Mouse (Mus musculus): ENCODE results near the gene Gvin1.
"Not testable (repeated sequence)": the region's sequence is repeated elsewhere in the genome, so short reads cannot be mapped to it uniquely, and the experiment has no call there.

Gene Gvin1

DNA sequence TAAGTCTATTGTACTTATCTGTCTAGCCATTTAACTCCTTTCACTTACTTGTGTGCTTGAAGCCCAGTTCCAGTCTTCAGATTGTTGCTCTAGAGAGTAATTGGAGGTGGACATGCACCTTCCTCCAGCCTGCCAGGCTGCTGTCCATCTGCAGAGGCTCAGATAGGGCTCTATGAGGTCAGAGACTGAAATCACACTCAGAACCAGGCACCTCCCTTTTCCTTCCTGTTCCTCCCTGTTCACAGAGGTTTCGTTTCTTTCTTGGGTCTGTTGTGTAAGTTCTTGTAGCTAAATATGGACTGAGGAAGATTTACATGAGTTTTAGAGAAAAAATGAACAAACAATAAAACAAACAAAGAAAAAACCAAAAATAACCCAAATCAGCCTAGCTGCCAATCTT lies at the start of gene Gvin1:
Gene Gvin1 (minus strand): TSS at position 150 of the 400 bp plus-strand sequence.
- not testable (repeated sequence) for DNase-seq

DNA sequence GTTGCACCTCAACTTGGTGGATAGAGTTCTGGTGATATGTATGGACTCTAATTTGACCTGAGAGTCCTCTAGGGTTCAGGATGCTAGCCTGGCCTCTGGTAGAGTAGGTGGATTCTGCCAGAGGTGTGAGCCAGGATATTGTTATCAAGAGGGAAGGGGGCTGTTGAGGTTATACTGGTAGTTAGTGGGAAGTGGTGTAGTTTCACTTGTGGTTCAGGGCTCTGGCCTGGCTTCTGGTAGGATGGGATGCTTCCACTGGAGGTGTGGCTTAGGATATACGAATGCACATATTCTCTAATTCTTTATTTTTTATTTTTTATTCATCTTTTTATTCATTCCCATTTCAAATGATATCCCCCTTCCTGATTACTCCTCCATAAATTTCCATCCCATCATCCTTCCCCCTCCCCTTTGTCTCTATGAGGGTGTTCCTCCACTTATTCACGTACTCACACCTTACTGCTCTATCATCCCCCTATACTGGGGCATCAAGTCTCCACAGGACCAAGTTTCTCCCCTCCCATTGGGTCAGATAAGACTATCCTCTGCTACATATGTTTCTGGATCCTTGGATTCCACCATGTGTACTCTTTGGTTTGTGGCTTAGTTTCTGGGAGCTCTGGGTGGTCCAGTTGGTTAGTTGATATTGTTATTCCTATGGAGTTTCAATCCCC lies 36.9 kb upstream of the Gvin1 start:
- no peak for DNase-seq

DNA sequence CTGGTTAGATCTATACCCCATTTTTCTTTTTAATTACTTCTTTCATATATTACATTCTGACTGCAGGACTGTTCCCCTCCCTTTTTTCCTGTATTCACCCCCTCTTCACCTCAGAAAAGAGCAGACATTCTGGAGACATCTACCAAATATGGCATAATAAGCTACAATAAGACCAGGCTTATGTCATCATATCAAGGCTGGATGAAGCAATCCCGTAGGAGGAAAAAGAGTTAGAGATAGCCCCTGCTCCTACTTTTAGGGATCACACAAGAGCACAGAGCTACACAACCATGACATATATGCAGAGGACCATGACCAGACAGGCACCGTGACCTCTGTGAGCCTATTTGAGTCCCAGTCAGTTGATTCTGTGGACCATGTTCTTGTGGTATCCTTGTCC lies 33.8 kb upstream of the Gvin1 start:
- no peak for DNase-seq

DNA sequence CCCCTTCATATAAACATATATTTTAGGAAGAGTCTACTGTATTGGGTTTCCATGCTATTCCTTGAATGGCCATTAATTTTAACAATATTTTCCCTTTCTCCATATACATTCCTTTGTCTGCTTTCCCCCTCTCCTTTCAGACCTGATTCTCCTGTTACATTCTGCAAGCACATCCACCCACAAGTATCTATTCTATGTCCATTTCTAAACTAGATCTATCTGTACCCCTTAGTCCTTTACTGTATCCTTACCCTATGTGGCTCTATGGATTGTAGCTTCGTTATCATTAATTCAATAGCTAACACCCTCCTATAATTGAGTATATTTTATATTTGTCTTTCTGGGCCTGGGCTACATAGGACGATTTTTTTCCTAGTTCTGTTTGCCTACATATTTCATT lies 33.1 kb upstream of the Gvin1 start:
- DNase-seq, result no peak

DNA sequence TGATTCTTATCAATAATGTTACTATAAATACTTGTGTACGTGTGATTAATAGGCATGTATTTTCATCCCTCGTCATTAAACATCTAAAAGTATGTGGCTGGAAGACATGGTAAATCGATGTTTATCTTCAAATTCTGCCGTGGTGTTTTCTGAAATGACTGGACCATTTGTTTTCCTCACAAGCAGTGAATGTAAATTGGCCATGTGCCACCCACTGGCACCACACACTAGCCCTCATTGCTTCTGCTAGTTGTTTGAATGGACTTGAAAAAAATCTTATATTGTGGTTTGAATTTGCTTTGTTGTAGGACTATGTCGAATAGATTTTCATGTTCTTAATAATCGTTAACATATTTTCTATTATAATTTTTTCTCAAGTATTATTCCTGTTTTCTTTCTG lies 30.5 kb upstream of the Gvin1 start:
- DNase-seq, result no peak

DNA sequence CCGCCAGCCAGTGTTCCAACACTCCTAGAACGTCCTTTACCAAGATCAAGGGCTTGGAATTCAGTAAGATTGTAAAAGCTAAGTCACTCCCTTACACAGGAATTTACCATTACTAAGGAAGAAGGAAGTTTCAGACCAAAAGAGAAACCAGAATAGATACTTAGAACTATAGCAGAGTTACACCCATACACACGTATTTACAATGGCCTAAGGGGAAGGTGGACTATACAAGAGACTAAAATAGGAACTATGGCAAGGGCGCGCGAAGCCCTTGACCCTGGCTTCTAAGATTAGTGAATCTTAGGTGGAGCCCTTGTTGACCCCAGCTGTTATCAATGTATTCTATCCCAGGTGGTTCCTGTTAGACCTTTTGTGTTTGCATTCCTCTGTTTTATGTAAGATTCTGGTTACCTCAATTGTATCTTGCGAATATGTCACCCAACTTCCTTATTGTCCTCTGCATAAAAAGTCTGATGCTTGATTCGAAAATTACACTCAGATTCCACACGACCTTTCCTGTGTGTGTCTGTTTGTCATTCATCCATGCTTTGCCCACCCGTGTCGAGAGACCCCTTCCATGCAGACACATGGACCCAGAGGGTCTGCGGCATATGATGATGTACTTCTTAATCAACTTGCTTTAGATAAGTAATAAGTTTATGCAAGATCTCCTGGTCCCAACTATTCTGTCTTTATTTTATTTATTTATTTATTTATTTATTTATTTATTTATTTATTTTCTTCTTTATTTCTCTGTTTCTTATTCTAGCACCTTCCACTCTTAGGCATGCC lies 25.6 kb upstream of the Gvin1 start:
- DNase-seq, result not testable (repeated sequence)

DNA sequence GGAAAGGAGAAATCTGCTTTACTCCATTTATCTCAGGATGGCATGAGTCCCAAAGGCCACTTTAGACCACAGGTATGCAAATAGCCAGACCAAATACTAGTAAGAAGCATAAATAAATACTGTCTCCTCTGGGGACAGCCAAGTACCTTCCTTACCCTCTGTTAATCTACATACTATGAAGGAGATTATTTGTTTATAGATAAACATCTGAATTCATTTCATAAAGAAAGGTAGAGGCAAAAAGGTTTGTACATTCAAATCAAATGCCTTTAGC lies 22.0 kb upstream of the Gvin1 start:
- DNase-seq, result no peak

DNA sequence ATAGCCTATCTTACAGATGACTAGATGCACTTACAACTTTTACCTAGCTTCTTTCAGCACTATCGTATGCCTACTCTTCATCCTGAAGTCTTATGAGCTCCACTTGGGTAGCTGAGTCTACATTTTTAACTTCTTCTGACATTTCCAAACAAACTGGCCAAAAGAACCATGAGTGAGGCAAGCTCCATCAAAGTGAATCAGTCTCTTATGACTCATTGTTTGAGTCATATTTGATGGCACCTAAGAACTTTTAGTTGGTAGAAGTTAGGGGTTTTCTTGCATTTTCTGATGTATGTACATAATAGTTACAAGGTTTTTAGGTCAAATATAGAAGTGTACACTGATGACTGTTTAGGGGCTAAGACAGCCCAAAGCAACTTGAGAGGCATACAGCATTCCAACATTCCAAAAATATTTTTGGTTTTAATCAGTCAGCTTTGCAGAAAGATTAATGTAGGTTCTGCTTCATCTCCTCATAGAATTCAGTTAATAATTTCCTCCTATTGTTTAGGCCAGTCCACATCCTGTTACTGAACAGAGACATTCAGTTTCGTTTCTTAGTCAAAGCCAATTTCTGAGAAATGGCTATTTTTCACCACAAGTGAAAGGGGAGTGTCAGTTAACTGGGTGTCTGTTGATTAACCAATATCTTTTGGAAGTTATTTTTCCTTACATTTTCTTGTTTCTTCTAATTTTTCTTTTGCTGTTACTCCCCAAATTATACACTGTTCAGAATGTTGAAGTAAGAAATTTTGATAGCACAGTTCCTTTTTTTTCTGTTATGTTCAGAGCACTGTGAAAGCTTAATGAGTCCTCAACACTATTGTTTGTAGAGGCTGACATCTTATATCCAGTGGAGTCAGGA lies 21.4 kb upstream of the Gvin1 start:
- DNase-seq, result no peak

DNA sequence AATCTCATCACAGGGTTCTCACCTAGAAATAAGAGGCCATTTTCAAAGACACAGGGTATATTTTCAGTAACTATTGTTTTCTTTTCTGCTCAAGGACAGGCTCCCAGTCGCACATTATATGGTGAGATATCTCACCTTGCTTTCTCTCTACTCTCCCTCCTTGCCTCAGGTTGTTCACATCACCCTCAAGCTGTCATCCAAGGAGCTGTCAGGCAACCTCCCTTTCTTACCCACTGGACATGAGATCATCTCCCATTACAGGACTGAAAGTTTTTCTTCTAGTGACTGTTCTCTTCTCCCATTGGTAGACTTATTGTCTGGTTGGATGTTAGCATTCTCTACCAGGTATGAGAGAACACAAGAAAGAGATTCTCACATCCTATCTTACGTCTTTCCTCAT lies 20.5 kb upstream of the Gvin1 start:
- no peak for DNase-seq

DNA sequence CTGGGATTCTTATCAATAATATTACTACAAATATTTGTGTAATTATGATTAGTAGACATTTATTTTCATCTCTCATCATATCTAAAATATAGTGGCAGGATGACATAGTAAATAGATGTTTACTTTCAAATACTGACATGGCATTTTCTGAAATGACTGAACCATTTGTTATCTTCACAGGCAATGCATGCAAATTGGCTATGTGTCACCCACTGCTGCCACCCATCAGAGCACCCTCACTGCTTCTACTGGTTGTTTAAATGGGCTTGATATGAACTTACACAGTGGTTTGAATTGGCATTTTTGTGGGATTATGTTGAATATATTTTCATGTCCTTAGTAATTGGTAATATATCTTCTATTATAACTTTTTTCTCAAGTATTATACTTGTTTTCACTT lies 784 bp upstream of the Gvin1 start:
- not testable (repeated sequence) for DNase-seq

DNA sequence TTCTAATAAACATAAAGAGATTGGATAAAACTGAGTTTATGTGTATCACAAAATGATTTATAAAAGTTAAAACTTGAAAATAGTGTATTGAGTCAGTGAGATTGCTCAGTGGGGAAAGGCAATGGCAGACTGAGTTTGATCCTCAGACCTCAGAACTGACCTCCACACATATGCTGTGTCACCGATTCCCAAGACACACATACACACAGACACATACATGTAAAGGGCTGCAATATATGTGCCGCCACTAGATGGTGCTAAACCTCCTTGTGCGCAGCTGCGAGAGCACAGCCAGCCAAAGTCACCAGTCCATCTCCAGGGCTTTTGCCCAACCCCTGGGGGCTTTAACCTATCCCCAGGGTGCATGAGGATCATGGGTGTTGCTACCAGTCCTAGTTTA lies 1.4 kb downstream of the Gvin1 start:
- DNase-seq, result not testable (repeated sequence)

DNA sequence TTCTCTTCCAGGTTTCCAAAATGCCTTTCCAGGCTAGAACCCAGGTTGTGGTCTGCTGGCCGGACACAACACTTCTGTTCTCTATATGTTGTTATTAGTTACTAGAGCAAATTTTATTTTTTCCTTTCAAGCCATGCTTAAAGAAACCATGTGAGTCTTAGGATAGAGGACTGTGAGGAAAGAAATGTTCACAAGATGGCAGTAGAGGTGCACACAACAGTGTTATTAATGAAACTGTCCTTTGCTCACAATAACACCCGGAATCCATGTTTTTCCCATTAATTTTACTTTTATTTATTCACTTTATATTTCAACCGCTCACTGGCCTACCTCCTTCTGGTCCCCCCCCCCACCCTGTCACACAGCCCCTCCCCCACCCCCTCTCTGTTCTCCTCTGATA lies 8.5 kb downstream of the Gvin1 start:
- not testable (repeated sequence) for DNase-seq

DNA sequence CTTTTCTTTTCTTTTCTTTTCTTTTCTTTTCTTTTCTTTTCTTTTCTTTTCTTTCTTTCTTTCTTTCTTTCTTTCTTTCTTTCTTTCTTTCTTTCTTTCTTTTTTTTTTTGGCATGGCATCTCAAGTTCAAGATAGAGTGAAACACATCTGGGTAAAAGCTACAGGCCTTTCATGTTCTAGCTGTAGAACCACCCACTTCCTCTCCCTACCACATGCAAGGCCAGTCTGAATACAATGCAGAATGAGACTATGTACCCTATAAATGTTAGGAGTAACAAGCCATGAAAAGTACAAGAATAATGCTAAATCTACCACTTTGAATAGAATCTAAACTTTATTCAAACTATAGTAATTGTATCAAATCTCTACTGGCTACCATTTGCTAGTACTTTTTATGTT lies 38.1 kb downstream of the Gvin1 start:
- DNase-seq, result not testable (repeated sequence)

DNA sequence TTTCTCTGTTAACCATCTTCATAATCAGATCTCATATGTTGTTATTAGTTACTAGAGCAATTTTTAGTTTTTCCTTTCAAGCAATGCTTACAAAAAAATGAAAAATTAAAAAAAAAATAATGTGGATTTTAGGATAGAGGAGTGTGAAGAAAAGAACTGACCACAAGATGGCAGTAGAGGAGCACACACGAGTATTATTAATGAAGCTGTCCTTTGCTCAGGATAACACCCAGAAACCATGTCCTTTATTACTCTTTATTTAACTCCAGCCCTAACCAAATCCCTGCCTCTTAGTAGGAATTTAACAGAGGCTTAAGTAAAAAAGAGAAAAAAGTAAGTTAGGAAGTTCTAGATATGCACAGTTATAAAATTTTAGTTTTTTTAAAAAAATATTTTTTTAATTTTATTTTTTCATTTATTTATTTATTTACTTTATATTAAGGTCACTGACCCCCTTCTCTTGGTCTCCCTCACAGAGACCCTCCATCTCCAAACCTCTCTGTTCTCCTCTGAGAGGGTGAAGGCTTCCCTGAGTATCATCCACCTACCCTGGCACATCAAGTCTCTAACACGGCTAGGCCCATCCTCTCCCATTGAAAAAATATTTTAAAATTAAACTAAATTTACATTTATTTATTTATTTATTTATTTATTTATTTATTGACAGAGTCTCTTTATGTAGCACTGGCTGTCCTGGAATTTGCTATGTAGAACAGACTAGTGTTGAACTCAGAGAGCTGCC lies 69.9 kb downstream of the Gvin1 start:
- DNase-seq, result not testable (repeated sequence)

DNA sequence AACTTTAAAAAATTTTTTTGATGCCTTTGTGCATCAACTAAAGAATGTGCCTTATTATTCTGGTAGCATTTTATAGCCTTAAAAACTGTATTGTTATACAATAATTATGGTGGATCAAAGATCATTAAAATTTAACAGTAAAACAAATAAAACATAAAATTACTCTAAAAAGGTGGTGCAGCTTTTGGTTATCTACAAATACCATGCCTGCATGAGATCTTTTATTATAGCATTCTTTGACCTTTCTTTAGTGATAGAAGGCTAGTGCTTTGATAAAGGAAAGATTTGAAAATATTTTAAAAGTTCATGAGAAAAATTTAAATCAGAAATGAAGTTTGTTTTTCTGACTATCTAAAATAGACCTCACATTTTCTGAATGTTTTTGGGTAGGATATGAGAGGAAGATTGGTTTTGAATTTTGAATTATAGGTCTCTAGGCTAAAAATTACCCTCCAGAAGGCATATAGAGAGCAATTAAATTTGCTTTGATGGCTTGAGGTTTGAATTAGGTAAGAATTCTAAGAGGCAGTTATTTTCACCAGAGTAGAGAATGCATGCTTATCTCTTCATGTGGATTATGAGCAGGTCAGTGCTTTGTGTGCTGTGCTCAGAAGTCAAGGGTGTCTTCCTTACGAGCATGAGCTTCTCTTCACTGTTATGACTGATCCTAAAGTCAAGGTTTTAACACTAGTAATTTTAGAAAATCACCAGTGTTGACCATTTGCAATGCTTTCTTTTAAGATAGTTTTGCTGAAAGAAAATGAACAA lies 73.8 kb downstream of the Gvin1 start:
- DNase-seq, result not testable (repeated sequence)

DNA sequence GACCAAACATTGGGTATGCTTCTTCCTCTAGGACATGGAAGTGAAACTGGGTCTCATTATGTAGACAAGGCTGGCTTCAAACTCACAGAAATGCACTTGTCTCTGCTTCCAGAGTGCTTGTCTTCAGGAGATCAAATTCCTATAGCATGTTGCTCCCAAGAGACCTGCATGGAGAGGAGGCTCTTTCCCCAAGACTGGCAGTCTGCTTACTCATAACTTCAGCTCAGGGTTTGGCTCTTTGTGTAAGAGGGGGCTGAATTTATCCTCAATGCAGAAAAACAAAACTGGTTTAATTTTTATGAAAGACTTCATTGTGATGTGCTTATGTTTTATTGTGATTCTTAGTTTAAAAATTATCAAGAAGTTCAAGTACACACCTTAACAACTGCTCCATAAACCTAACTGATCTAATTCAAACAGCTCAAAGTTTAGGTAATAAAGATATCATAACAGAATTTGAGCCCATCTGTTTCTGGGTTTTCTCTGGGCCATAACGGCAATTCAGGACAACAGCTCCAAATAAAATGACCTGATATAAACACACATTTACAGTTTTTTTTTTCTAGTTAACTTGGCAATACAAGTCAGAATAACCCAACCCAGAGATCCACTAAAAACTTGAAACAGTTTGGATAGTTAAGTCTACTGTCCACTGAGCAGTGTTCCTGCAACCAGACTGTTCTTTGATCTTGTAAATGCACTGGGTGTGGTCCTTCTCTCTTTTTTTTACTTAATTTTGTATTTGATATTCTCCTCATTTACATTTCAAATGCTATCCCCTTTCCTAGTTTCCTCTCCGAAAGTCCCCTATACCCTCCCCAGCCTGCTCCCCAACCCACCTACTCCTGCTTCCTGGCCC lies 97.8 kb downstream of the Gvin1 start:
- not testable (repeated sequence) for DNase-seq

Measured in embryo, embryonic 11 days (tissue).